Mouse (Mus musculus): ENCODE data around the gene Gm12830. TPM values are rescaled to one million over a fixed set of nuclear protein-coding genes. Genes with fewer than 3 reads are reported as not detected.

The Gm12830 gene
- polyA plus RNA-seq, 1 experiment = not detected

DNA sequence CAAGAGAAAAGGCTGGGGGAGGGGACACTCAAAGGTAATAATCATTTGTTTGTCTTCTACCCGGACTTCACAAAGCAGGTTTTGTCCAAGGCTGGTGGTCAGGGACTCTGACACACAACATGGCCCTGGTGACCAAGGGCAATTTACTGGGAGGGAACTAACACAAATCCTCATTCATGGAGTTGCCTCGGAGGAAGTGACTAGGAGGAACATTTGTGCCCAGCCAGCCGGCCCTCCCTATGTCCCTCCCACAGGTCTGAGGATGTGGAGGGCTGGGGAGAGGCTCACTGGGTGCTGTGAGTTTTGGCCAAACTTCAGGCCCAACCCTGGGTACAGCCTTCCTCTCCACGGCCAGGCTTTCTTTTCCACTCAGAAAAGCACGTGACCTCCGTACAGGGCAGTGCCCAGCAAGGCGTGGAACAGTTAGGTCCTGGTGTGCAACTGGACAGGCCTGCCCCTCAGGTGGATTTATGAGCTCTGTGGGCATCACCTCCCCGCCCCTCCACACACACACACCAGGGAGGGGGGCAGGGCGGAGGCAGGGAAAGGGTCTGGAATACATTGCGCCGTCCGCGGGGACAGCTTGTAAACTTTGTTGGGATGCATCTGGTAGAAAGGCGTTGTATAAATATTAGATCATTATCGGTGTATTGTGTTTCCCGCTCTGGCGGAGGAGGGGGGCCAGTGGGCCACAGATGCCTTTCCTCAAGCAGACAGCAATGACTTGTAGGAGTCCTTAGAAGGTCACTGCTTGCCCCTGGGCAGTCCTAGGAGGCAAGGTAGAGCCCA is 41.6 kb upstream of the Gm12830 start:
- Histone ChIP-seq H3K4me3 (ENCODE audit: low read depth, low read length) (no peak overlapping the region), H3K4me1 (ENCODE audit: control insufficient read depth, insufficient read depth, low read length) (no peaks in the 10 kb centered on the region), H3K9ac (ENCODE audit: low read depth, poor library complexity, severe bottlenecking) (no peak overlapping the region), H3K36me3 (ENCODE audit: control insufficient read depth, insufficient read depth, low read length, poor library complexity, severe bottlenecking) (no peaks in the 10 kb centered on the region), H3K9me3 (replicated peaks; ENCODE audit: control insufficient read depth, insufficient read depth, low read length, poor library complexity, severe bottlenecking) (no peaks in the 10 kb centered on the region), H3K27ac (ENCODE audit: insufficient read depth, low read length) (no peak overlapping the region), H3K27me3 (ENCODE audit: control insufficient read depth, insufficient read depth, low read length, poor library complexity, severe bottlenecking) (no peaks in the 10 kb centered on the region)
- TF ChIP-seq POLR2A (IDR thresholded peaks at IDR 0.05; ENCODE audit: insufficient read depth, low read length) (no peak), EP300 (IDR thresholded peaks at IDR 0.05; ENCODE audit: insufficient read depth, low read depth, low read length) (no peak), CTCF (IDR thresholded peaks at IDR 0.05; ENCODE audit: low read depth, low read length) (no peak)

DNA sequence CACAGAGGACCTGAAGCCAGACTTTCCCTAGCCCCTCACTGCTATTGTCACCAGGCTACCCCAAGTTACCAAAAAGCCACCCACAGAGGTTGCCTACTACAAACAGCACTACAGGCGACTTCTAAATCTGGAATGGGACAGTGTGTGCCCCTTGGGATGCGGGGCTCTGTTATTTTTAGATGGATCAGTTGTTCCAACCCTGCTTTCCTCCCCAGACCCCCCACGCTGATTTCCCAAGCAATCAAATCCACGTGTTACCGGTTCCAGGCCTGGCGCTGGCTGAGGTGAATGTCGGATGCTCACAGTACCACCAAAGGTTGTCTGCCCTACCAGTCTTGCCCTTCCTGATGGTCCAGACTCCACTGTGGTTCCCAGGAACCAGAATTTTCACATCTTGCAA is 38.7 kb upstream of the Gm12830 start:
- Histone ChIP-seq H3K4me1 (ENCODE audit: control insufficient read depth, insufficient read depth, low read length) (no peaks in the 10 kb centered on the region), H3K4me3 (ENCODE audit: low read depth, low read length) (no peak overlapping the region), H3K27ac (ENCODE audit: insufficient read depth, low read length) (no peak overlapping the region), H3K27me3 (ENCODE audit: control insufficient read depth, insufficient read depth, low read length, poor library complexity, severe bottlenecking) (no peaks in the 10 kb centered on the region), H3K9me3 (replicated peaks; ENCODE audit: control insufficient read depth, insufficient read depth, low read length, poor library complexity, severe bottlenecking) (no peaks in the 10 kb centered on the region), H3K9ac (ENCODE audit: low read depth, poor library complexity, severe bottlenecking) (no peak overlapping the region), H3K36me3 (ENCODE audit: control insufficient read depth, insufficient read depth, low read length, poor library complexity, severe bottlenecking) (no peaks in the 10 kb centered on the region)
- TF ChIP-seq POLR2A (IDR thresholded peaks at IDR 0.05; ENCODE audit: insufficient read depth, low read length) (no peak), CTCF (IDR thresholded peaks at IDR 0.05; ENCODE audit: low read depth, low read length) (no peak), EP300 (IDR thresholded peaks at IDR 0.05; ENCODE audit: insufficient read depth, low read depth, low read length) (no peak)

DNA sequence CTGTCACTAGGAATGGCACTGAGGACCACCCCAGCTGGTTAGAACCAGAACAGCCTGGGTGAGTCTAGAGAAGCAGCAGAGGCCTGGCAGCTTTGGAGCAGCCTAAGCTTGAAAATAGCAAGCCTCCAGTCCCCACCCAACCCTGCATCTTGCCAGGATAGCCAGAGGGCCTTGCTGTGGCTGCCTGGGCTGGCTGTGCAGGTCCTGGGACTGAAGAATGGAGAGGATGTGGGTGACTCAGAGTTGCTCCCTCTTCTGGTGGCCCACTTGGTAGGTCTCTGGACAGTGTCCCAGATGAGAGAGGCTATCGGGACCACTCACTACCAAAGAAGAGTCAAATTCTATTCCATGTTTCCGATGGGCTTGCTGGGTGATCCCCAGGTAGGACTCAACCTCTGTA is 36.8 kb upstream of the Gm12830 start:
- H3K27me3 ChIP-seq (ENCODE audit: control insufficient read depth, insufficient read depth, low read length, poor library complexity, severe bottlenecking) = no peaks in the 10 kb centered on the region

DNA sequence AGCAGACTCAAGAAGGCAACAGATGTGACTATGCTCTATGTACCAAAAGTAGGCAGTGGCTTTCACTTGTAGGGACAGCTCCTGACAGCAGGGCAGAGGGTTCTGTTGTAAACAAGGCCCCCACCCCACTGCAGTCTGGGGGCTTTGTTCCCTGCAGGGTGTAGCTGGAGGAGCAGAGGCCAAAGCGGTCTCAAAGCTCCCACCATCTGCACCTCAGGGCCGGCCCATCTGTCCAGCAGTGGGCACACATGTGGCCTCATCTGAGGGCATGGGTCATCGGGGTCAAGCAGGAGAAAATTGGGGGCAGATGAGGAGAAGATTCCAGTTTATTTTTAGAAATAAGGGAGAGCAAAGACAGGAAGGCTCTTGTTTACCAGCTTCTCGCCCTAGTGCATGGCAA is 32.7 kb upstream of the Gm12830 start:
- no peaks in the 10 kb centered on the region for H3K36me3 ChIP-seq (ENCODE audit: control insufficient read depth, insufficient read depth, low read length, poor library complexity, severe bottlenecking)
- no peak overlapping the region for H3K9ac ChIP-seq (ENCODE audit: low read depth, poor library complexity, severe bottlenecking)
- H3K27ac ChIP-seq (ENCODE audit: insufficient read depth, low read length) = no peak overlapping the region
- H3K4me3 ChIP-seq (ENCODE audit: low read depth, low read length) = no peak overlapping the region
- TF ChIP-seq CTCF (IDR thresholded peaks at IDR 0.05; ENCODE audit: low read depth, low read length) (no peak), POLR2A (IDR thresholded peaks at IDR 0.05; ENCODE audit: insufficient read depth, low read length) (no peak), EP300 (IDR thresholded peaks at IDR 0.05; ENCODE audit: insufficient read depth, low read depth, low read length) (no peak)
- H3K27me3 ChIP-seq (ENCODE audit: control insufficient read depth, insufficient read depth, low read length, poor library complexity, severe bottlenecking) = no peaks in the 10 kb centered on the region
- no peaks in the 10 kb centered on the region for H3K4me1 ChIP-seq (ENCODE audit: control insufficient read depth, insufficient read depth, low read length)
- H3K9me3 ChIP-seq (replicated peaks; ENCODE audit: control insufficient read depth, insufficient read depth, low read length, poor library complexity, severe bottlenecking) = no peaks in the 10 kb centered on the region

More for the DNA sequence above, 36.8 kb upstream of the Gm12830 start:
- H3K4me3 ChIP-seq (ENCODE audit: low read depth, low read length) = no peak overlapping the region
- TF ChIP-seq CTCF (IDR thresholded peaks at IDR 0.05; ENCODE audit: low read depth, low read length) (no peak), EP300 (IDR thresholded peaks at IDR 0.05; ENCODE audit: insufficient read depth, low read depth, low read length) (no peak), POLR2A (IDR thresholded peaks at IDR 0.05; ENCODE audit: insufficient read depth, low read length) (no peak)
- no peak overlapping the region for H3K27ac ChIP-seq (ENCODE audit: insufficient read depth, low read length)
- H3K9me3 ChIP-seq (replicated peaks; ENCODE audit: control insufficient read depth, insufficient read depth, low read length, poor library complexity, severe bottlenecking) = no peaks in the 10 kb centered on the region
- no peaks in the 10 kb centered on the region for H3K36me3 ChIP-seq (ENCODE audit: control insufficient read depth, insufficient read depth, low read length, poor library complexity, severe bottlenecking)
- H3K4me1 ChIP-seq (ENCODE audit: control insufficient read depth, insufficient read depth, low read length) = no peaks in the 10 kb centered on the region
- no peak overlapping the region for H3K9ac ChIP-seq (ENCODE audit: low read depth, poor library complexity, severe bottlenecking)

DNA sequence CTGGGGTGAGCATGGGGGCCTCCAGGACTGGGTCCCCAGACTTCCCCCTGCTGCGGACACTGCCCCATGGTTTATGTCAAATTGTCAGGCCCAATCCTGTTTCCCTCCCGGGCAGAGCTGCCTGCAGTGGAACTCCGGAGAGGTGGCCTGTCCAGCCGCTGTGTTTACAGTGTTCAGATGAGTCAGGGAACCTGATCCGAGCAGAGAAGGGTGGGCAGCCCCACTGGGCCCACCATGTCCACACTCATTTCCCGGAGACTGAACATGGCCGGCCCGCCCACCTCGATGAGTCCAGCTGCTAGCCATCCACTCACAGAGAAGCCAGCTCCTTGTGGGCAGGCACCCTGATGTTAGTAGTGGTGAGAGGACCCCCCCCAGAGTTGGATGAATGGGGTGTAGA is 29.9 kb upstream of the Gm12830 start:
- Histone ChIP-seq H3K9ac (ENCODE audit: low read depth, poor library complexity, severe bottlenecking) (no peak overlapping the region), H3K27ac (ENCODE audit: insufficient read depth, low read length) (no peak overlapping the region), H3K4me3 (ENCODE audit: low read depth, low read length) (no peak overlapping the region), H3K36me3 (ENCODE audit: control insufficient read depth, insufficient read depth, low read length, poor library complexity, severe bottlenecking) (no peaks in the 10 kb centered on the region), H3K9me3 (replicated peaks; ENCODE audit: control insufficient read depth, insufficient read depth, low read length, poor library complexity, severe bottlenecking) (no peaks in the 10 kb centered on the region), H3K27me3 (ENCODE audit: control insufficient read depth, insufficient read depth, low read length, poor library complexity, severe bottlenecking) (no peaks in the 10 kb centered on the region), H3K4me1 (ENCODE audit: control insufficient read depth, insufficient read depth, low read length) (no peaks in the 10 kb centered on the region)
- no peak for TF ChIP-seq EP300 (IDR thresholded peaks at IDR 0.05; ENCODE audit: insufficient read depth, low read depth, low read length)
- no peak for TF ChIP-seq POLR2A (IDR thresholded peaks at IDR 0.05; ENCODE audit: insufficient read depth, low read length)
- no peak for TF ChIP-seq CTCF (IDR thresholded peaks at IDR 0.05; ENCODE audit: low read depth, low read length)

DNA sequence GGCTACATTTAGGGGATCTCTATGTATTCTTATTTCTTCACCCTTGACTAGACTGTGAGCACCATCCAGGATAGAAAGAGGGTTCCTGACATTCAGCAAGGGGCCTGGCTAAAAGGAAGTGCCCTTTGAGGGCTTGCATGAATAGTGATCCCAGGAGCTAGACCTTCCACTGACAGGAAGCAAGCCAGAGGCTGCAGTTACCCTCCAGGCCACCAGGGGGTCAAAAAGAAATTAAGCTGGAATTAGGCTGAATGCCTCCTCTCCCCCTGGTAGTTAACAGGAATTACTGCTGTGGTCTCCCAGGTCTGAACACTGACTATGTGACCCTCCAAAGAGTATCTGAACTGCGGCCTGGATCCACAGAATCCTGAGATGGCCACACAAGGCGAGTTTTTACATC is 27.7 kb upstream of the Gm12830 start:
- H3K4me3 ChIP-seq (ENCODE audit: low read depth, low read length) = no peak overlapping the region
- H3K36me3 ChIP-seq (ENCODE audit: control insufficient read depth, insufficient read depth, low read length, poor library complexity, severe bottlenecking) = no peaks in the 10 kb centered on the region
- no peak overlapping the region for H3K27ac ChIP-seq (ENCODE audit: insufficient read depth, low read length)
- H3K4me1 ChIP-seq (ENCODE audit: control insufficient read depth, insufficient read depth, low read length) = no peaks in the 10 kb centered on the region
- no peaks in the 10 kb centered on the region for H3K27me3 ChIP-seq (ENCODE audit: control insufficient read depth, insufficient read depth, low read length, poor library complexity, severe bottlenecking)
- TF ChIP-seq POLR2A (IDR thresholded peaks at IDR 0.05; ENCODE audit: insufficient read depth, low read length) (no peak), EP300 (IDR thresholded peaks at IDR 0.05; ENCODE audit: insufficient read depth, low read depth, low read length) (no peak), CTCF (IDR thresholded peaks at IDR 0.05; ENCODE audit: low read depth, low read length) (no peak)
- no peak overlapping the region for H3K9ac ChIP-seq (ENCODE audit: low read depth, poor library complexity, severe bottlenecking)
- H3K9me3 ChIP-seq (replicated peaks; ENCODE audit: control insufficient read depth, insufficient read depth, low read length, poor library complexity, severe bottlenecking) = no peaks in the 10 kb centered on the region

Data from ES-Bruce4 (cell line).